Mouse (Mus musculus) midbrain, embryonic 10.5 days (tissue): ENCODE measurements around the gene L2hgdh. TPM values are rescaled to one million over a fixed set of nuclear protein-coding genes. Genes with fewer than 3 reads are reported as not detected.

Experiments used
- DNase-seq: peaks from one replicate; pipeline ENCODE4 v3.0.0-alpha.2; 2017; ENCODE audit warnings: low spot score
- H3K27ac ChIP-seq: fragments of 300-500 bp; sonication (generic); replicated peaks from 2 replicates; pipeline ENCODE4 v1.5.1; 2016; ENCODE audit warnings: mild to moderate bottlenecking
- H3K27me3 ChIP-seq: fragments of 300-500 bp; sonication (generic); 2 replicates; pipeline ENCODE4 v1.6.1; 2016; ENCODE audit warnings: low read depth, mild to moderate bottlenecking; ENCODE audit not compliant: poor library complexity, severe bottlenecking
- H3K36me3 ChIP-seq: fragments of 300-500 bp; sonication (generic); 2 replicates; pipeline ENCODE4 v1.6.1; 2016; ENCODE audit warnings: mild to moderate bottlenecking, moderate library complexity
- H3K4me1 ChIP-seq: fragments of 300-500 bp; sonication (generic); 2 replicates; pipeline ENCODE4 v1.6.1; 2016
- H3K4me3 ChIP-seq: fragments of 300-500 bp; sonication (generic); 2 replicates; pipeline ENCODE4 v1.5.1; 2016; ENCODE audit warnings: mild to moderate bottlenecking, moderate library complexity
- H3K9me3 ChIP-seq: fragments of 300-500 bp; sonication (generic); replicated peaks from 2 replicates; pipeline ENCODE4 v1.6.1; 2016; ENCODE audit warnings: mild to moderate bottlenecking
- WGBS: fragments of 180-500 bp; shearing (Covaris S2); methylation state at CpG from one replicate; pipeline ENCODE4 v1.1.7; 2016; 5-methylcytosine and 5-hydroxymethylcytosine counted together
- polyA plus RNA-seq: library from polyadenylated mRNA; unstranded; fragments of >200 nt; fragmentation: Nextera tagmentation; extraction: Ambion mirVana; gene quantifications from 2 replicates; pipeline ENCODE4 v1.2.1, GENCODE M21; 2016

The L2hgdh gene
- polyA plus RNA-seq: 15.7 and 16.5 TPM in 2 replicates

GRCm38 (mm10) chr12:69724711-69725460 lies at the start of gene L2hgdh, which contains the start of gene Atp5s:
TSS of gene L2hgdh (minus strand) at chr12:69724873.
TSS of gene Atp5s (plus strand) at chr12:69724950.
- peak within 1 kb of the TSS; percentile 83 for H3K4me3 ChIP-seq
- H3K36me3 ChIP-seq: peaks cover 22% of the 10 kb centered on the region
- peaks cover 10% of the 10 kb centered on the region; the same call in 1 of the 2 replicates for H3K9me3 ChIP-seq
- H3K27ac ChIP-seq: peak within 1 kb of the TSS; percentile 90
- peaks cover 21% of the 10 kb centered on the region for H3K4me1 ChIP-seq
- DNase-seq: peak; percentile 97
- H3K27me3 ChIP-seq: no peaks in the 10 kb centered on the region
- WGBS: under 1% methylated on average over 60 of the region's 60 CpGs

- Histone ChIP-seq H3K4me3 (no peak overlapping the region), H3K9me3 (no peaks in the 10 kb centered on the region), H3K4me1 (peaks cover 19% of the 10 kb centered on the region), H3K27me3 (no peaks in the 10 kb centered on the region), H3K27ac (no peak overlapping the region), H3K36me3 (no peaks in the 10 kb centered on the region)
- 89% methylated on average over 2 of the region's 2 CpGs for WGBS
- DNase-seq: no peak
Measured at GRCm38 (mm10) chr12:69768841-69769240, 44.2 kb upstream of the L2hgdh start.

- 45% methylated on average over 9 of the region's 9 CpGs for WGBS
- no peaks in the 10 kb centered on the region for H3K9me3 ChIP-seq
- H3K27ac ChIP-seq: peak overlapping the region; percentile 24
- peaks cover 19% of the 10 kb centered on the region for H3K4me1 ChIP-seq
- H3K27me3 ChIP-seq: no peaks in the 10 kb centered on the region
- DNase-seq: no peak
- no peak overlapping the region for H3K4me3 ChIP-seq
- H3K36me3 ChIP-seq: no peaks in the 10 kb centered on the region
Measured at GRCm38 (mm10) chr12:69767476-69768258, 43.0 kb upstream of the L2hgdh start.

- H3K27ac ChIP-seq: no peak overlapping the region
- peaks cover 19% of the 10 kb centered on the region for H3K4me1 ChIP-seq
- H3K4me3 ChIP-seq: no peak overlapping the region
- no peaks in the 10 kb centered on the region for H3K36me3 ChIP-seq
- no peaks in the 10 kb centered on the region for H3K27me3 ChIP-seq
- H3K9me3 ChIP-seq: no peaks in the 10 kb centered on the region
- DNase-seq: no peak
- 87% methylated on average over 10 of the region's 10 CpGs for WGBS
Measured at GRCm38 (mm10) chr12:69766185-69766904, 41.7 kb upstream of the L2hgdh start.

GRCm38 (mm10) chr12:69765543-69765942 lies 40.9 kb upstream of the L2hgdh start:
- no peak for DNase-seq
- Histone ChIP-seq H3K27me3 (no peaks in the 10 kb centered on the region), H3K4me1 (peaks cover 19% of the 10 kb centered on the region), H3K9me3 (no peaks in the 10 kb centered on the region), H3K4me3 (no peak overlapping the region), H3K36me3 (no peaks in the 10 kb centered on the region), H3K27ac (no peak overlapping the region)
- WGBS: 89% methylated on average over 9 of the region's 9 CpGs

GRCm38 (mm10) chr12:69761603-69762002 lies 36.9 kb upstream of the L2hgdh start:
- no peaks in the 10 kb centered on the region for H3K36me3 ChIP-seq
- WGBS: 80% methylated on average over 2 of the region's 2 CpGs
- H3K27ac ChIP-seq: no peak overlapping the region

GRCm38 (mm10) chr12:69760743-69761406 lies 36.2 kb upstream of the L2hgdh start:
- no peaks in the 10 kb centered on the region for H3K36me3 ChIP-seq
- no peak for DNase-seq
- 0 out of 2 replicates have a peak overlapping the region, but pooled peaks have one; percentile 19 for H3K27ac ChIP-seq
- H3K4me1 ChIP-seq: peaks cover 25% of the 10 kb centered on the region
- WGBS: 89% methylated on average over 20 of the region's 20 CpGs
- H3K4me3 ChIP-seq: no peak overlapping the region
- no peaks in the 10 kb centered on the region for H3K9me3 ChIP-seq
- no peaks in the 10 kb centered on the region for H3K27me3 ChIP-seq

More at GRCm38 (mm10) chr12:69761603-69762002, 36.9 kb upstream of the L2hgdh start:
- no peak for DNase-seq
- H3K27me3 ChIP-seq: no peaks in the 10 kb centered on the region
- no peak overlapping the region for H3K4me3 ChIP-seq
- H3K9me3 ChIP-seq: no peaks in the 10 kb centered on the region
- H3K4me1 ChIP-seq: peaks cover 27% of the 10 kb centered on the region

- Histone ChIP-seq H3K27me3 (no peaks in the 10 kb centered on the region), H3K36me3 (no peaks in the 10 kb centered on the region), H3K4me1 (peaks cover 21% of the 10 kb centered on the region), H3K27ac (peak overlapping the region; percentile 34; the same call in 1 of the 2 replicates), H3K4me3 (no peak overlapping the region), H3K9me3 (no peaks in the 10 kb centered on the region)
- WGBS: 76% methylated on average over 6 of the region's 6 CpGs
- no peak for DNase-seq
Measured at GRCm38 (mm10) chr12:69760014-69760413, 35.3 kb upstream of the L2hgdh start.

- H3K4me1 ChIP-seq: peaks cover 21% of the 10 kb centered on the region
- no peak for DNase-seq
- no peaks in the 10 kb centered on the region for H3K36me3 ChIP-seq
- H3K9me3 ChIP-seq: no peaks in the 10 kb centered on the region
- no peaks in the 10 kb centered on the region for H3K27me3 ChIP-seq
- 0 out of 2 replicates have a peak overlapping the region, but pooled peaks have one; percentile 74 for H3K27ac ChIP-seq
- peak overlapping the region; percentile 46; the same call in 1 of the 2 replicates for H3K4me3 ChIP-seq
- WGBS: 48% methylated on average over 7 of the region's 7 CpGs
Measured at GRCm38 (mm10) chr12:69759267-69759885, 34.7 kb upstream of the L2hgdh start.

GRCm38 (mm10) chr12:69758221-69759185 lies 33.8 kb upstream of the L2hgdh start:
- no peaks in the 10 kb centered on the region for H3K36me3 ChIP-seq
- H3K4me3 ChIP-seq: peak overlapping the region; percentile 46
- H3K9me3 ChIP-seq: no peaks in the 10 kb centered on the region
- peak overlapping the region; percentile 74 for H3K27ac ChIP-seq
- DNase-seq: peak; percentile 48
- no peaks in the 10 kb centered on the region for H3K27me3 ChIP-seq
- peaks cover 21% of the 10 kb centered on the region for H3K4me1 ChIP-seq
- WGBS: 7% methylated on average over 22 of the region's 22 CpGs
